Mouse (Mus musculus) midbrain, embryonic 16.5 days (tissue): ENCODE measurements around the gene 0610040J01Rik. TPM values are rescaled to one million over a fixed set of nuclear protein-coding genes. Genes with fewer than 3 reads are reported as not detected.

Experiments used
- ATAC-seq: fragments of 200-750 bp; cut with Nextera tagmentation; 2 replicates; pipeline ENCODE4 v1.8.0; 2017; ENCODE audit warnings: moderate TSS enrichment
- H3K27ac ChIP-seq: fragments of 300-500 bp; sonication (generic); 2 replicates; pipeline ENCODE4 v1.5.1; 2014; ENCODE audit warnings: mild to moderate bottlenecking, low read length, mixed read lengths
- H3K27me3 ChIP-seq: fragments of 300-500 bp; sonication (generic); 2 replicates; pipeline ENCODE4 v1.6.1; 2014; ENCODE audit warnings: low read depth, low read length, mixed read lengths; ENCODE audit not compliant: control insufficient read depth, insufficient read depth
- H3K36me3 ChIP-seq: fragments of 300-500 bp; sonication (generic); 2 replicates; pipeline ENCODE4 v1.6.1; 2014; ENCODE audit warnings: mild to moderate bottlenecking, low read length, moderate library complexity, mixed read lengths; ENCODE audit not compliant: control insufficient read depth, insufficient read depth
- H3K4me1 ChIP-seq: fragments of 300-500 bp; sonication (generic); 2 replicates; pipeline ENCODE4 v1.6.1; 2014; ENCODE audit warnings: mild to moderate bottlenecking, low read length, mixed read lengths; ENCODE audit not compliant: control insufficient read depth, insufficient read depth
- H3K4me2 ChIP-seq: fragments of 300-500 bp; sonication (generic); 2 replicates; pipeline ENCODE4 v1.6.1; 2014; ENCODE audit warnings: mild to moderate bottlenecking, low read length, mixed read lengths
- H3K4me3 ChIP-seq: fragments of 300-500 bp; sonication (generic); 2 replicates; pipeline ENCODE4 v1.5.1; 2014; ENCODE audit warnings: low read depth, mild to moderate bottlenecking, low read length, moderate library complexity, mixed read lengths
- H3K9ac ChIP-seq: fragments of 300-500 bp; sonication (generic); 2 replicates; pipeline ENCODE4 v1.6.1; 2014; ENCODE audit warnings: low read depth, low read length, mixed read lengths
- H3K9me3 ChIP-seq: fragments of 300-500 bp; sonication (generic); replicated peaks from 2 replicates; pipeline ENCODE4 v1.6.1; 2014; ENCODE audit warnings: mild to moderate bottlenecking, low read length, mixed read lengths; ENCODE audit not compliant: control insufficient read depth, poor library complexity, severe bottlenecking
- WGBS: fragments of 180-500 bp; shearing (Covaris S2); extraction: QIAGEN DNeasy Blood & Tissue Kit; methylation state at CpG from one replicate; pipeline ENCODE4 v1.1.7; 2014; 5-methylcytosine and 5-hydroxymethylcytosine counted together
- polyA plus RNA-seq: library from polyadenylated mRNA; unstranded; fragments of >200 nt; fragmentation: Nextera tagmentation; extraction: Ambion mirVana; gene quantifications from 2 replicates; pipeline ENCODE4 v1.2.1, GENCODE M21; 2015

0610040J01Rik gene
- polyA plus RNA-seq, 1 experiment from 2014 or later, result 3.2 TPM

- no peak for ATAC-seq
- 91% methylated on average over 10 of the region's 10 CpGs for WGBS
- Histone ChIP-seq H3K36me3 (no peaks in the 10 kb centered on the region), H3K4me3 (no peak overlapping the region), H3K9ac (no peak overlapping the region), H3K27me3 (no peaks in the 10 kb centered on the region), H3K9me3 (no peaks in the 10 kb centered on the region), H3K4me1 (no peaks in the 10 kb centered on the region), H3K4me2 (no peak overlapping the region), H3K27ac (no peak overlapping the region)
Measured at GRCm38 (mm10) chr5:63910171-63910960, 98.2 kb downstream of the 0610040J01Rik start.

- WGBS, result 66% methylated on average over 1 of the region's 1 CpGs
- Histone ChIP-seq H3K4me1 (no peaks in the 10 kb centered on the region), H3K4me3 (no peak overlapping the region), H3K4me2 (no peak overlapping the region), H3K27ac (no peak overlapping the region), H3K9ac (no peak overlapping the region), H3K27me3 (no peaks in the 10 kb centered on the region), H3K36me3 (no peaks in the 10 kb centered on the region), H3K9me3 (no peaks in the 10 kb centered on the region)
- ATAC-seq, result no peak
Measured at GRCm38 (mm10) chr5:63914896-63915295, 102.7 kb downstream of the 0610040J01Rik start.

GRCm38 (mm10) chr5:63916457-63917139 lies 104.4 kb downstream of the 0610040J01Rik start:
- ATAC-seq, result no peak
- WGBS, result 89% methylated on average over 10 of the region's 10 CpGs
- H3K9me3 ChIP-seq, result no peaks in the 10 kb centered on the region
- H3K4me3 ChIP-seq, result no peak overlapping the region
- H3K27ac ChIP-seq, result no peak overlapping the region
- no peaks in the 10 kb centered on the region for H3K36me3 ChIP-seq
- no peak overlapping the region for H3K4me2 ChIP-seq
- no peak overlapping the region for H3K9ac ChIP-seq
- no peaks in the 10 kb centered on the region for H3K27me3 ChIP-seq
- H3K4me1 ChIP-seq, result peaks cover 3% of the 10 kb centered on the region; the same call in 1 of the 2 replicates

GRCm38 (mm10) chr5:63918201-63918600 lies 106.0 kb downstream of the 0610040J01Rik start:
- no peak for ATAC-seq
- 77% methylated on average over 4 of the region's 4 CpGs for WGBS
- Histone ChIP-seq H3K36me3 (no peaks in the 10 kb centered on the region), H3K4me3 (no peak overlapping the region), H3K9ac (no peak overlapping the region), H3K4me1 (peaks cover 3% of the 10 kb centered on the region; the same call in 1 of the 2 replicates), H3K27me3 (no peaks in the 10 kb centered on the region), H3K9me3 (no peaks in the 10 kb centered on the region), H3K4me2 (no peak overlapping the region), H3K27ac (no peak overlapping the region)

GRCm38 (mm10) chr5:63923305-63924025 lies 111.3 kb downstream of the 0610040J01Rik start:
- Histone ChIP-seq H3K4me3 (no peak overlapping the region), H3K9me3 (0 out of 2 replicates have a peak, but pooled peaks cover 3% of the 10 kb centered on the region), H3K27ac (no peak overlapping the region), H3K4me2 (no peak overlapping the region), H3K4me1 (peaks cover 3% of the 10 kb centered on the region; the same call in 1 of the 2 replicates), H3K27me3 (no peaks in the 10 kb centered on the region), H3K9ac (no peak overlapping the region), H3K36me3 (0 out of 2 replicates have a peak, but pooled peaks cover 5% of the 10 kb centered on the region)
- no peak for ATAC-seq
- 90% methylated on average over 13 of the region's 13 CpGs for WGBS

GRCm38 (mm10) chr5:63925035-63925628 lies 113.0 kb downstream of the 0610040J01Rik start:
- no peaks in the 10 kb centered on the region for H3K27me3 ChIP-seq
- WGBS, result 94% methylated on average over 14 of the region's 14 CpGs

GRCm38 (mm10) chr5:63930824-63931358 lies 118.7 kb downstream of the 0610040J01Rik start:
- Histone ChIP-seq H3K4me1 (peaks cover 2% of the 10 kb centered on the region; the same call in 1 of the 2 replicates), H3K9ac (no peak overlapping the region), H3K4me2 (no peak overlapping the region), H3K36me3 (0 out of 2 replicates have a peak, but pooled peaks cover 5% of the 10 kb centered on the region), H3K4me3 (no peak overlapping the region), H3K27me3 (no peaks in the 10 kb centered on the region), H3K9me3 (0 out of 2 replicates have a peak, but pooled peaks cover 3% of the 10 kb centered on the region), H3K27ac (no peak overlapping the region)
- WGBS, result 71% methylated on average over 4 of the region's 4 CpGs
- ATAC-seq, result no peak

More at GRCm38 (mm10) chr5:63925035-63925628, 113.0 kb downstream of the 0610040J01Rik start:
- Histone ChIP-seq H3K9ac (no peak overlapping the region), H3K27ac (no peak overlapping the region), H3K4me2 (no peak overlapping the region), H3K36me3 (0 out of 2 replicates have a peak, but pooled peaks cover 5% of the 10 kb centered on the region), H3K9me3 (0 out of 2 replicates have a peak, but pooled peaks cover 3% of the 10 kb centered on the region), H3K4me1 (peaks cover 3% of the 10 kb centered on the region; the same call in 1 of the 2 replicates), H3K4me3 (no peak overlapping the region)
- ATAC-seq, result no peak

GRCm38 (mm10) chr5:63932829-63933228 lies 120.7 kb downstream of the 0610040J01Rik start:
- H3K4me1 ChIP-seq, result peaks cover 2% of the 10 kb centered on the region; the same call in 1 of the 2 replicates
- no peak overlapping the region for H3K9ac ChIP-seq
- H3K36me3 ChIP-seq, result no peaks in the 10 kb centered on the region
- no peak for ATAC-seq
- H3K27me3 ChIP-seq, result no peaks in the 10 kb centered on the region
- no peak overlapping the region for H3K27ac ChIP-seq
- H3K9me3 ChIP-seq, result no peaks in the 10 kb centered on the region
- H3K4me3 ChIP-seq, result no peak overlapping the region
- no peak overlapping the region for H3K4me2 ChIP-seq
- 43% methylated on average over 10 of the region's 10 CpGs for WGBS
